Mouse (Mus musculus) forebrain, embryonic 16.5 days (tissue): ENCODE measurements at regions not wholly inside any gene's neighbourhood (a gene's known extent, or its start where the extent isn't known, plus 50 kb on each side); places are given as distances from the start of the nearest gene placed in this dataset.

Experiments used
- ATAC-seq: fragments of 200-750 bp; cut with Nextera tagmentation; 2 replicates; pipeline ENCODE4 v1.8.0; 2017; ENCODE audit warnings: mild to moderate bottlenecking, moderate library complexity
- H3K27ac ChIP-seq: fragments of 300-500 bp; sonication (generic); 2 replicates; pipeline ENCODE4 v1.5.1; 2014; ENCODE audit warnings: low read length, control low read depth
- H3K27me3 ChIP-seq: fragments of 300-500 bp; sonication (generic); replicated peaks from 2 replicates; pipeline ENCODE4 v1.6.1; 2014; ENCODE audit warnings: low read length; ENCODE audit not compliant: control insufficient read depth, insufficient read depth
- H3K36me3 ChIP-seq: fragments of 300-500 bp; sonication (generic); 2 replicates; pipeline ENCODE4 v1.6.1; 2014; ENCODE audit not compliant: control insufficient read depth, insufficient read depth
- H3K4me1 ChIP-seq: fragments of 300-500 bp; sonication (generic); replicated peaks from 2 replicates; pipeline ENCODE4 v1.6.1; 2014; ENCODE audit warnings: low read length; ENCODE audit not compliant: control insufficient read depth, insufficient read depth
- H3K4me2 ChIP-seq: fragments of 300-500 bp; sonication (generic); 2 replicates; pipeline ENCODE4 v1.6.1; 2014; ENCODE audit warnings: mild to moderate bottlenecking, low read length, control low read depth
- H3K4me3 ChIP-seq: fragments of 300-500 bp; sonication (generic); replicated peaks from 2 replicates; pipeline ENCODE4 v1.5.1; 2014; ENCODE audit warnings: mild to moderate bottlenecking, low read length, control low read depth
- H3K9ac ChIP-seq: fragments of 300-500 bp; sonication (generic); replicated peaks from 2 replicates; pipeline ENCODE4 v1.6.1; 2014; ENCODE audit warnings: low read depth, low read length, control low read depth
- H3K9me3 ChIP-seq: fragments of 300-500 bp; sonication (generic); 2 replicates; pipeline ENCODE4 v1.6.1; 2016; ENCODE audit warnings: low read length; ENCODE audit not compliant: control insufficient read depth
- WGBS: fragments of 180-500 bp; shearing (Covaris S2); extraction: QIAGEN DNeasy Blood & Tissue Kit; methylation state at CpG from one replicate; pipeline ENCODE4 v1.1.7; 2014; 5-methylcytosine and 5-hydroxymethylcytosine counted together

GRCm38 (mm10) chr5:119058231-119058851 lies 497.9 kb downstream of the Med13l start:
- Histone ChIP-seq H3K9me3 (no peaks in the 10 kb centered on the region), H3K36me3 (no peaks in the 10 kb centered on the region), H3K27me3 (0 out of 2 replicates have a peak, but pooled peaks cover 2% of the 10 kb centered on the region), H3K4me3 (no peak overlapping the region), H3K27ac (no peak overlapping the region), H3K4me1 (peaks cover 6% of the 10 kb centered on the region; the same call in 1 of the 2 replicates), H3K4me2 (no peak overlapping the region), H3K9ac (no peak overlapping the region)
- no peak for ATAC-seq
- WGBS = 74% methylated on average over 10 of the region's 10 CpGs

GRCm38 (mm10) chr5:119059223-119059622 lies 498.7 kb downstream of the Med13l start:
- Histone ChIP-seq H3K4me3 (no peak overlapping the region), H3K36me3 (no peaks in the 10 kb centered on the region), H3K27me3 (0 out of 2 replicates have a peak, but pooled peaks cover 2% of the 10 kb centered on the region), H3K4me1 (peaks cover 6% of the 10 kb centered on the region; the same call in 1 of the 2 replicates), H3K9ac (no peak overlapping the region), H3K9me3 (no peaks in the 10 kb centered on the region), H3K27ac (no peak overlapping the region), H3K4me2 (no peak overlapping the region)
- 95% methylated on average over 2 of the region's 2 CpGs for WGBS
- no peak for ATAC-seq

- Histone ChIP-seq H3K4me3 (no peak overlapping the region), H3K36me3 (no peaks in the 10 kb centered on the region), H3K9ac (no peak overlapping the region), H3K4me2 (no peak overlapping the region), H3K9me3 (no peaks in the 10 kb centered on the region), H3K27ac (no peak overlapping the region), H3K4me1 (no peaks in the 10 kb centered on the region), H3K27me3 (0 out of 2 replicates have a peak, but pooled peaks cover 2% of the 10 kb centered on the region)
- no peak for ATAC-seq
- 21% methylated on average over 4 of the region's 4 CpGs for WGBS
Observed at GRCm38 (mm10) chr5:119060886-119061285, 500.4 kb downstream of the Med13l start.

GRCm38 (mm10) chr5:119062478-119062877 lies 502.0 kb downstream of the Med13l start:
- Histone ChIP-seq H3K27ac (no peak overlapping the region), H3K4me2 (no peak overlapping the region), H3K4me3 (no peak overlapping the region), H3K4me1 (no peaks in the 10 kb centered on the region), H3K9ac (no peak overlapping the region), H3K27me3 (no peaks in the 10 kb centered on the region), H3K9me3 (no peaks in the 10 kb centered on the region), H3K36me3 (no peaks in the 10 kb centered on the region)
- 55% methylated on average over 11 of the region's 11 CpGs for WGBS
- no peak for ATAC-seq

- Histone ChIP-seq H3K4me1 (no peaks in the 10 kb centered on the region), H3K4me3 (no peak overlapping the region), H3K27me3 (no peaks in the 10 kb centered on the region), H3K4me2 (no peak overlapping the region), H3K36me3 (no peaks in the 10 kb centered on the region), H3K27ac (no peak overlapping the region), H3K9ac (no peak overlapping the region), H3K9me3 (no peaks in the 10 kb centered on the region)
- ATAC-seq = no peak
- WGBS = 79% methylated on average over 6 of the region's 6 CpGs
Observed at GRCm38 (mm10) chr5:119066666-119067065, 506.2 kb downstream of the Med13l start.

GRCm38 (mm10) chr5:119069765-119070333 lies 509.4 kb downstream of the Med13l start:
- no peaks in the 10 kb centered on the region for H3K4me1 ChIP-seq
- ATAC-seq = no peak
- no peak overlapping the region for H3K27ac ChIP-seq
- no peak overlapping the region for H3K9ac ChIP-seq
- H3K36me3 ChIP-seq = no peaks in the 10 kb centered on the region
- WGBS = 90% methylated on average over 10 of the region's 10 CpGs
- no peaks in the 10 kb centered on the region for H3K27me3 ChIP-seq
- no peaks in the 10 kb centered on the region for H3K9me3 ChIP-seq
- no peak overlapping the region for H3K4me3 ChIP-seq
- H3K4me2 ChIP-seq = no peak overlapping the region

GRCm38 (mm10) chr5:119072712-119073111 lies 512.2 kb downstream of the Med13l start:
- H3K4me3 ChIP-seq = no peak overlapping the region
- no peak overlapping the region for H3K4me2 ChIP-seq
- no peak overlapping the region for H3K9ac ChIP-seq
- H3K4me1 ChIP-seq = no peaks in the 10 kb centered on the region
- ATAC-seq = no peak
- 97% methylated on average over 14 of the region's 14 CpGs for WGBS
- H3K27me3 ChIP-seq = no peaks in the 10 kb centered on the region
- no peaks in the 10 kb centered on the region for H3K36me3 ChIP-seq
- H3K9me3 ChIP-seq = no peaks in the 10 kb centered on the region
- no peak overlapping the region for H3K27ac ChIP-seq

- Histone ChIP-seq H3K36me3 (no peaks in the 10 kb centered on the region), H3K9ac (no peak overlapping the region), H3K4me2 (no peak overlapping the region), H3K27me3 (peaks cover 8% of the 10 kb centered on the region), H3K4me3 (no peak overlapping the region), H3K4me1 (peaks cover 2% of the 10 kb centered on the region), H3K27ac (no peak overlapping the region), H3K9me3 (no peaks in the 10 kb centered on the region)
- WGBS = 90% methylated on average over 5 of the region's 5 CpGs
- no peak for ATAC-seq
Observed at GRCm38 (mm10) chr5:119080747-119081146, 520.3 kb downstream of the Med13l start.

GRCm38 (mm10) chr5:119082895-119083294 lies 522.4 kb downstream of the Med13l start:
- no peak overlapping the region for H3K9ac ChIP-seq
- no peaks in the 10 kb centered on the region for H3K9me3 ChIP-seq
- no peak overlapping the region for H3K4me2 ChIP-seq
- no peak for ATAC-seq
- 82% methylated on average over 15 of the region's 15 CpGs for WGBS
- peaks cover 23% of the 10 kb centered on the region for H3K27me3 ChIP-seq
- H3K4me3 ChIP-seq = no peak overlapping the region
- H3K27ac ChIP-seq = no peak overlapping the region
- H3K4me1 ChIP-seq = peaks cover 11% of the 10 kb centered on the region
- no peaks in the 10 kb centered on the region for H3K36me3 ChIP-seq
